Mouse (Mus musculus): ENCODE results near the gene Chst11.

Chst11 gene

GRCm38 (mm10) chr10:83140258-83140936 is 155.1 kb downstream of the Chst11 start:
- DNase-seq (ENCODE audit: low read depth, low spot score) = no peak

- DNase-seq (ENCODE audit: low read depth, low spot score) = no peak
Measured at GRCm38 (mm10) chr10:83141434-83141833, 156.1 kb downstream of the Chst11 start.

GRCm38 (mm10) chr10:83143049-83143448 is 157.8 kb downstream of the Chst11 start:
- DNase-seq (ENCODE audit: low read depth, low spot score) = no peak

- DNase-seq (ENCODE audit: low read depth, low spot score) = peak; percentile 21
Measured at GRCm38 (mm10) chr10:83145836-83146235, 160.5 kb downstream of the Chst11 start.

GRCm38 (mm10) chr10:83149342-83150178 is 164.3 kb downstream of the Chst11 start:
- DNase-seq (ENCODE audit: low read depth, low spot score) = no peak

- no peak for DNase-seq (ENCODE audit: low read depth, low spot score)
Measured at GRCm38 (mm10) chr10:83150587-83150986, 165.3 kb downstream of the Chst11 start.

GRCm38 (mm10) chr10:83151362-83151761 is 166.1 kb downstream of the Chst11 start:
- no peak for DNase-seq (ENCODE audit: low read depth, low spot score)

GRCm38 (mm10) chr10:83151896-83152685 is 166.8 kb downstream of the Chst11 start:
- no peak for DNase-seq (ENCODE audit: low read depth, low spot score)

GRCm38 (mm10) chr10:83152723-83153122 is 167.4 kb downstream of the Chst11 start:
- DNase-seq (ENCODE audit: low read depth, low spot score) = no peak

GRCm38 (mm10) chr10:83153374-83153773 is 168.1 kb downstream of the Chst11 start:
- DNase-seq (ENCODE audit: low read depth, low spot score) = no peak

- no peak for DNase-seq (ENCODE audit: low read depth, low spot score)
Measured at GRCm38 (mm10) chr10:83153887-83154286, 168.6 kb downstream of the Chst11 start.

- DNase-seq (ENCODE audit: low read depth, low spot score) = no peak
Measured at GRCm38 (mm10) chr10:83157289-83157688, 172.0 kb downstream of the Chst11 start.

- DNase-seq (ENCODE audit: low read depth, low spot score) = no peak
Measured at GRCm38 (mm10) chr10:83158322-83158721, 173.0 kb downstream of the Chst11 start.

- DNase-seq (ENCODE audit: low read depth, low spot score) = no peak
Measured at GRCm38 (mm10) chr10:83159229-83159628, 173.9 kb downstream of the Chst11 start.

- no peak for DNase-seq (ENCODE audit: low read depth, low spot score)
Measured at GRCm38 (mm10) chr10:83161656-83162365, 176.5 kb downstream of the Chst11 start.

- DNase-seq (ENCODE audit: low read depth, low spot score) = no peak
Measured at GRCm38 (mm10) chr10:83163946-83164345, 178.6 kb downstream of the Chst11 start.

GRCm38 (mm10) chr10:83164901-83165435 is 179.7 kb downstream of the Chst11 start:
- no peak for DNase-seq (ENCODE audit: low read depth, low spot score)

- DNase-seq (ENCODE audit: low read depth, low spot score) = no peak
Measured at GRCm38 (mm10) chr10:83165521-83166243, 180.4 kb downstream of the Chst11 start.

GRCm38 (mm10) chr10:83166272-83166671 is 181.0 kb downstream of the Chst11 start:
- no peak for DNase-seq (ENCODE audit: low read depth, low spot score)

- DNase-seq (ENCODE audit: low read depth, low spot score) = no peak
Measured at GRCm38 (mm10) chr10:83167492-83167891, 182.2 kb downstream of the Chst11 start.
